In the genomic region with DNA sequence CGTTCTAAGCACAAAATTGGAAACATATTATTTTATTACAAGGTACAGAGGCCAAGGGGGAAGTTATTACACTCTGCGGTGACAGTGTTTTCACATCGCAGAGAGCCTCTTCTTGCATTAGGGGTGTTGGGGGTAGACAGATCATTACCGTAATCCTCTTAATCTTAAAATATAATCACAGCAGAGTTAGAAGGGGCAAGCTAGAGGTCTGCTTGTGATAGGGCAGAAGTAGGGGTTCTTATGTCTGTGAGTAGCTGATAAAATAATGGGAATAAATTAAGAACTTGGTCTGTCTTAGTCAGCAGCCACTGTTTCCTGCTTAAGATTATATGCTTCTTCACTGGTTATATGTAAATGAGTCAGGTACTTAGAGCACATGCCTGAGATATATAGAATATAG, we compare ENCODE assay signal across 10 mouse cellular contexts. TPM values are rescaled to one million over a fixed set of nuclear protein-coding genes. Genes with fewer than 3 reads are reported as not detected.
A peak's percentile ranks its signal among the peaks of the same experiment; 100 is the strongest.
DNase-seq lines count a peak whose midpoint lies in the region; ATAC-seq and TF ChIP-seq lines count a peak whose summit lies in the region.
"Had no signal": no experiment of that assay in that cellular context is flagged by ENCODE, and none has a peak within 500 bp of the region (broad histone marks: within the 10 kb centered on the region; RNA-seq: fewer than 3 reads in every experiment).

No protein-coding gene starts in this region.

- H3K9me3 ChIP-seq in heart, embryonic 14.5 days (ENCODE audit: control insufficient read depth, low read length): no peaks in the 10 kb centered on the region
- no peaks in the 10 kb centered on the region for H3K9me3 ChIP-seq in liver, embryonic 12.5 days (replicated peaks)
- no peaks in the 10 kb centered on the region for H3K9me3 ChIP-seq in stomach, postnatal 0 days (ENCODE audit: control insufficient read depth, low read length)

- no peaks in the 10 kb centered on the region for H3K27me3 ChIP-seq in heart, embryonic 14.5 days (ENCODE audit: control insufficient read depth, insufficient read depth, low read length)
- H3K27me3 ChIP-seq in spleen, adult 2 months (ENCODE audit: control insufficient read depth, insufficient read depth, low read length): no peaks in the 10 kb centered on the region
- H3K27me3 ChIP-seq in liver, embryonic 12.5 days (replicated peaks): no peaks in the 10 kb centered on the region
- H3K27me3 ChIP-seq in stomach, postnatal 0 days (ENCODE audit: control insufficient read depth, insufficient read depth, low read length): no peaks in the 10 kb centered on the region

- no peak for ATAC-seq in heart, embryonic 14.5 days (ENCODE audit: insufficient number of reproducible peaks, insufficient read depth, low FRiP score, low read depth)
- peak; percentile 38; the same call in 1 of the 2 replicates for ATAC-seq in liver, embryonic 12.5 days
- no peak for ATAC-seq in stomach, postnatal 0 days (ENCODE audit: low FRiP score, low TSS enrichment)

- TF ChIP-seq EP300 in stomach, postnatal 0 days (optimal IDR thresholded peaks at IDR 0.05): no peak

- H3K36me3 ChIP-seq in heart, embryonic 14.5 days (ENCODE audit: control insufficient read depth, insufficient read depth, low read length): no peaks in the 10 kb centered on the region
- no peaks in the 10 kb centered on the region; the same call in 1 of the 2 replicates for H3K36me3 ChIP-seq in spleen, adult 2 months (ENCODE audit: control insufficient read depth, insufficient read depth, low read length)
- H3K36me3 ChIP-seq in liver, embryonic 12.5 days: peaks cover 3% of the 10 kb centered on the region; the same call in 1 of the 2 replicates
- H3K36me3 ChIP-seq in stomach, postnatal 0 days (ENCODE audit: control insufficient read depth, insufficient read depth, low read length): no peaks in the 10 kb centered on the region

- no peak for DNase-seq in heart, adult 11 months
- no peak for DNase-seq in spleen, adult 2 months (ENCODE audit: low read depth in 1 of 2, low spot score in 2 of 2)
- DNase-seq in spleen, postnatal 4 days (ENCODE audit: low spot score in 2 of 2): no peak
- no peak for DNase-seq in stomach, postnatal 0 days (ENCODE audit: low spot score)
- no peak for DNase-seq in adrenal gland, adult 2 months
- no peak for DNase-seq in adrenal gland, adult 8-10 months
- DNase-seq: right cerebral cortex, postnatal 4 days had no signal

- peak overlapping the region in 1 of 2 experiments; percentile 20; a peak in 3 of 4 replicates for H3K4me3 ChIP-seq in heart, embryonic 14.5 days (ENCODE audit: control insufficient read depth in 1 of 2, insufficient read depth in 1 of 2, low read depth in 1 of 2, low read length in 2 of 2)
- H3K4me3 ChIP-seq in spleen, adult 2 months (ENCODE audit: extremely low read depth, insufficient read depth, insufficient read length): peak overlapping the region; percentile 65
- H3K4me3 ChIP-seq in liver, embryonic 12.5 days: no peak overlapping the region
- no peak overlapping the region for H3K4me3 ChIP-seq in stomach, postnatal 0 days (ENCODE audit: low read depth, low read length)

- no peak overlapping the region for H3K27ac ChIP-seq in heart, embryonic 14.5 days (replicated peaks in 1 of 2; ENCODE audit: control insufficient read depth in 1 of 2, insufficient read depth in 1 of 2, low read depth in 2 of 2, low read length in 2 of 2)
- H3K27ac ChIP-seq in spleen, adult 2 months (ENCODE audit: insufficient read depth, low read length): peak overlapping the region; percentile 58
- H3K27ac ChIP-seq in liver, embryonic 12.5 days: peak overlapping the region; percentile 45; the same call in 1 of the 2 replicates
- no peak overlapping the region for H3K27ac ChIP-seq in stomach, postnatal 0 days (replicated peaks)
- H3K27ac ChIP-seq: macrophage had no signal

- TF ChIP-seq CTCF in spleen, adult 2 months (IDR thresholded peaks at IDR 0.05; ENCODE audit: extremely low read depth, insufficient read depth, insufficient read length, insufficient replicate concordance): no peak
- no peak for TF ChIP-seq CTCF in stomach, postnatal 0 days (IDR thresholded peaks at IDR 0.05; ENCODE audit: low read depth)

- peak overlapping the region; percentile 62 for H3K4me2 ChIP-seq in heart, embryonic 14.5 days (ENCODE audit: low read length)
- H3K4me2 ChIP-seq in liver, embryonic 12.5 days: peak overlapping the region; percentile 32; the same call in 1 of the 2 replicates
- peak overlapping the region; percentile 38 for H3K4me2 ChIP-seq in stomach, postnatal 0 days (replicated peaks; ENCODE audit: low read depth)

- WGBS in heart, embryonic 14.5 days: 49% methylated on average over 4 of the region's 4 CpGs
- whole genome bisulfite sequencing in spleen, adult 2 months: 19% methylated on average over 4 of the region's 4 CpGs
- WGBS in liver, embryonic 12.5 days (ENCODE audit: insufficient replicate concordance): 49% methylated on average over 4 of the region's 4 CpGs
- WGBS in stomach, postnatal 0 days: 67% methylated on average over 4 of the region's 4 CpGs

- no peak for TF ChIP-seq POLR2A in spleen, adult 2 months (IDR thresholded peaks at IDR 0.05; ENCODE audit: low read depth, low read length)

- peaks cover 14 to 28% of the 10 kb centered on the region in 2 experiments for H3K4me1 ChIP-seq in heart, embryonic 14.5 days (ENCODE audit: control insufficient read depth in 2 of 2, insufficient read depth in 2 of 2, low read length in 2 of 2)
- peaks cover 18% of the 10 kb centered on the region for H3K4me1 ChIP-seq in spleen, adult 2 months (ENCODE audit: control insufficient read depth, insufficient read depth, insufficient read length)
- H3K4me1 ChIP-seq in liver, embryonic 12.5 days: peaks cover 35% of the 10 kb centered on the region
- H3K4me1 ChIP-seq in stomach, postnatal 0 days (replicated peaks; ENCODE audit: control insufficient read depth, insufficient read depth): 0 out of 2 replicates have a peak, but pooled peaks cover 6% of the 10 kb centered on the region

- peak overlapping the region; percentile 57; the same call in 1 of the 2 replicates for H3K9ac ChIP-seq in heart, embryonic 14.5 days (ENCODE audit: low read length)
- no peak overlapping the region for H3K9ac ChIP-seq in liver, embryonic 12.5 days
- H3K9ac ChIP-seq in stomach, postnatal 0 days (ENCODE audit: low read length): no peak overlapping the region

RNA-seq across cellular contexts. Expression of a gene that starts 30.6 kb away (rescaled TPM):
- 6.7 and 7.5 TPM in 2 replicates for polyA plus RNA-seq in heart, embryonic 14.5 days (2014; fragmentation: Nextera tagmentation; extraction: Ambion mirVana)
- polyA plus RNA-seq in spleen, adult 2 months (2012; rRNA removed): 6.8 and 6.9 TPM in 2 replicates
- polyA plus RNA-seq in liver, embryonic 12.5 days (2016; fragmentation: Nextera tagmentation; extraction: Ambion mirVana): 7.7 and 7.9 TPM in 2 replicates
- 7.4 and 8.9 TPM in 2 replicates for polyA plus RNA-seq in stomach, postnatal 0 days (2015; fragmentation: Nextera tagmentation; extraction: Ambion mirVana)
- total RNA-seq in adrenal gland, adult 2 months (2021): 10 to 100 TPM; 35.9 to 42.0 TPM
- polyA plus RNA-seq in adrenal gland, adult 2 months (2012; rRNA removed): 3.3 and 5.9 TPM in 2 replicates
- total RNA-seq in adrenal gland, adult 8-10 months (2022): 10 to 100 TPM; 31.7 to 41.4 (median 35.1) TPM

Comparison
In these comparisons a context has a peak if more than half of its experiments do, and no peak if none do; other contexts are left out.
1. H3K27ac ChIP-seq: peak in spleen, adult 2 months (single experiment) and liver, embryonic 12.5 days (single experiment); none in heart, embryonic 14.5 days (0 of 2) and stomach, postnatal 0 days (single experiment).
2. Peak in every context shown above with its lines, with median percentiles within 50 percentile points of each other: H3K4me2 ChIP-seq.